Mouse (Mus musculus): Measurements from ENCODE around the gene Clip1.
"Not testable (repeated sequence)": the region's sequence is repeated elsewhere in the genome, so short reads cannot be mapped to it uniquely, and the experiment has no call there.

Clip1 gene

DNA sequence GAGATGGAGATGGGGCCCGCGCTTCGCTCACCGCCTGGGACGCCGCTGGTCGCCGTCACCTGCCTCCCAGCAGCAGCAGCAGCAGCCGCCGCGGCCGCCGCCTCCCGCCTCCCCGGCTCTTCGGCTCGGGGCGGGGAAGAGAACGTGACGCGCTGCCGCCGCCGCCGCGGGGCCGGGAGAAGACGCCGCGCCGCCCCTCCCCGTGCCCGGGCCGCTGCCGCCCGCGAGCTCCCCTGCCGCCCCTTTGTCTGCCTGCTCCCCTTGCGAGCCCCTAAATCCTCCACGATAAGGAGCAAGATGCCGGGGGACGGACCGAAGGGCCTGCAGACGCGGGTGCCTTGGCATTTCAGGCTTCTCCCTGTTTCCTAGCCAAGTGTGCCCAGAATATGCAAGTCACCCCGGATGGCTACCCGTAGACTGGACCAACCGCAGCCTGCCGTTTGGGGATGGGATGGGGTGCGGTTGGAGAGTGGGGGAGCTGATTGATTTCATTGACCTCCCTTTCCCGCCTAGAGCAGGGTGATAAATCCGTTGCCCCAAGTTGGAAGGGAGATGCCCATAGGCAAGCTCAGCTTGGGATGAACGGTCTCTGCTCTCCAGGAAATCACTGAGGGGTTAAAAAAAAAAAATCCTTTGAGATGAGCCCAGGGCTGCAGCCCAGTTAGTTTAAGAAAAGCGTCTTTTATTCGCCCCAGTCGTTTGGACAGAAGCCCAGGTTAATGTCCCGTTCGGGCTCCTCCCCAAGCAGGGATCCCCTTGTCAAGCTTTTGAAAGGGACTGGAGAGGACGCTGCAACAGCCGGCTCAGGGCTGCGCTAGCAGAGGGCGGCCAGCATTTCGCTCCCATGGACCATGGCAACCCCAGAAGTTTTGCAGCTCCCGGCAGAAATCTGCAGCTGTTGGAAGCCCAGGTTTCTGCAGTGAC lies at the start of gene Clip1:
Gene Clip1, minus strand, starts transcription at position 398 of the 924 bp plus-strand sequence.
- DNase-seq = peak; percentile 75

DNA sequence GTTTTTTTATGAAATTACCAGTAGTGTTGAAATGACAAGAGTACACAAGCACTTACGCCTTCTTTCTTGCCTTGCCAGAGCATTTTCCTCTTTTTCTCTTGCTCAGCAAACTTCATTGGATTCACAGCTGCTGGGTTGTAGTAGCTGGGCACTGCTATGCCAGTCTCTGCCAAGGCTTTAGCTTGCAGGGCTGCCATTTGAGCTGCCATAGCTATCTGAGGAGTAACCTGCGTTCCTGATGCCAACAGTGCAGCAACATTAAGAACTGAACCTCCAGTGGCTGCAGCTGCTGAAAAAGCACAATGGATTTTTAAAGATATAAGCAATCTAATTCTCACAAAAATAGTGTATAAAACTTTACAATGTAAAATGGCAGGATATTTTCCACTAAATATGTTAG lies 46.6 kb upstream of the Clip1 start:
- no peak for DNase-seq

DNA sequence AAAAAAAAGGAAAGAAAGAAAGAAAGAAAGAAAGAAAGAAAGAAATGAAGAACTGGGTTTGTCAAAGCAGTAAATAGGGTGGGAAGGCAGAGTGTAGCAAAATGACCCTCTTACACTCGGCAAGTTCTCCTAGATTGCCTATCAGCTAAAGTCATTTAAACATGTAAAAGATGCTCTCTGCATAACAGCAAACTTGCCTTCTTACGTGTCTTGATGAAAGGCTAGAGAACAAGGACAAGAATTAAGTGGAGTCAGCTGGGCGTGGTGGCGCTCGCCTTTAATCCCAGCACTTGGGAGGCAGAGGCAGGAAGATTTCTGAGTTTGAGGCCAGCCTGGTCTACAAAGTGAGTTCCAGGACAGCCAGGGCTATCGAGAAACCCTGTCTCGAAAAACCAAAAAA lies 39.4 kb upstream of the Clip1 start:
- not testable (repeated sequence) for DNase-seq

DNA sequence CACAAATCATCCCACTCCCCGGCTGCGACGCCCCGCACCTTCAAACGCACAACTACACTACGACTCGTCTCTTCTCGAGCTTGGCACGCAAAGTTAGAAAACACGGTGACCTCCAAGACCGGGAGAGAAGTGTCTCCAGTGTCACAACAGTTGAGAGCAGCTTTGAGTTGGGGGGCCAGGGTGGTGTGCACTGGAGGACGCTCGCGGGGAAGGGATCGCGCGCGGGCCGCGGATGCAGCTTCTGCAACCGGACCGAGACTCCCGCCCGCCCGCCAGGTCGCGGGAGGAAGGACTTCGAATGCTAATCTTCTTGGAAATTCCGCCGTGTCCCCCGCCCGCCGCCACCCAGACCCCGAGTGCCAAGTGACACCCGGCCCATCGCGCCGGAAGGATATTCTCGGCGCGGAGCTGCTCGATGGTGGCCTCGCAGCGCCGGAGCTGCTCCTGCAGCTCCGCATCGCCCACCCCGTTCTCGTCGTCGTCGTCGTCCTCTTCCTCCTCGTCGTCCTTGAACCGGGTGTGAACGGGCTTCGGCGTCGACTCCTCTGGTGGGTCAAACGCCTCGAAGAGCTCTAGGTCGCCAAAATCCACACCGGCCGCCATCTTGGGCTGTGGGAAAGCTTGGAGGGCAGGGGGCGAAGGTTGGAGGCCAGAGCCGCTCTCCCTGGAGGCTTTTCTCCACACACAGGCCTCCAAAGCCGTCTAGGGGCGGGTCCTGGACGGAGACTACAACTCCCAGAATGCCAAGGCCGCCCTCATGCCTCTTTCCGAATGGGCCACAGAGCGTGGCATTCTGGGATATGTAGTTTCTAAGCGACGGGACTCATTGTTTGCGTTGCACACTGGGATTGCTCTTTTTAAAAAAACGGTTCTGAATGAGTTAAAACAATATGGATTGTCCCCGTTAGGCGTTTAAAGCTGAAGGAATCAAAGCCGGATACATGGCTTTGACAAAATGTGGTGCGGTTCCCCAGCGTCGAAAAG lies 36.2 kb upstream of the Clip1 start, which contains the start of gene Zcchc8:
Gene Zcchc8, minus strand, starts transcription at position 773 of the 984 bp plus-strand sequence.
- peak; percentile 98 for DNase-seq

DNA sequence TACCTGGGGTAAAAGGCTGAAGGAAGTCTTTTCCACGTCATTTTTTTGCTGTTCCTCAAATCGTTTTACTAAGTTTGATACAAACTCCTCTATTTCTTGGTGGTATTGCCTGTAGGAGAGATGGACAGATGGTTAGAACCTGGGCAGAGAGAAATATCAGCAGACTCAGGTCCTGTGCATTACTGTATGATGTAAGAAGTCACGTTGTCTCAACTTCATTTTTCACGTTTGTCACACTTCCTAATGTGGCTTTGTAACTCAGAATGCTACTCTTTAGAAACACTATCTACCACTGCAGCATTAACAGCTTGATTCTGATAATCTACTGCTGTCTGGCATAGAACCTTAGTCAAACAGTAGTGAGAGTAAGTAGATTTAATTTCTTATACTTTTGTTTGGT lies 30.2 kb upstream of the Clip1 start:
- no peak for DNase-seq

DNA sequence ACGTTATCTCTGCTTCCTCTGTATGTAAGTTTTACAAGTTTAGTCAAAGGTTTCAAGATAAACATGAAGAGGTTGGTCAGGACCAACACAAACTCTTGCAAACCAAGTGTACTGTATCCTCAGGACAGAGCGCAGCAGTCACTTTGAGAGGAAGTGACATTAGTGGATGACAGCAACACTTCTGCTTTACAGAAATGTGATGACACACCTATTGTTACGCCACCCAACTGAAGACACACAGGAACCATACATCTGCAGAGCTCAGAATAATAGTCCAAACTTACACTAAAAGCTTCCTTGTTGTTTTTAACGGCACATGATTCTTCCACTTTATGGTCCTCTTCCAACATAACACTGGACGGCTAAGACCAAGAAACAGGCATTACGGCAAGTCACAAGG lies 29.4 kb upstream of the Clip1 start:
- no peak for DNase-seq

DNA sequence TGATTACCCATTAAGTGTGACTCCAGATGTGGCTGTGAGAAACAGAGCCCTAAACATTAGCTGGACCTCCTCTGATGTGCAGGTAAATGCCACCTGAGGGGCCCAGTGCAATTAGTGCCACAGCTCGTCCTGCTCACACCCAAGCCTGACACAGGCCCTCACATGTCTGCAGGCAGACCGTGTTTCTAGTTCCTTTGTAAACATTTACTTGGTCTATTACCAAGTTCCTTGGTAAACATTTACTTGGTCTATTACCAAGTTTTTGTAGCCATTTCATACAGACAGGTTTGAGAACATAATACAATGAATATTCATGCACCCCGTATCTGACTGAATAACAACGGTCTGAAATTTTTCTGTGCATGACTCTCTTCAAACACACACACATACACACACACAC lies 25.2 kb upstream of the Clip1 start:
- no peak for DNase-seq

DNA sequence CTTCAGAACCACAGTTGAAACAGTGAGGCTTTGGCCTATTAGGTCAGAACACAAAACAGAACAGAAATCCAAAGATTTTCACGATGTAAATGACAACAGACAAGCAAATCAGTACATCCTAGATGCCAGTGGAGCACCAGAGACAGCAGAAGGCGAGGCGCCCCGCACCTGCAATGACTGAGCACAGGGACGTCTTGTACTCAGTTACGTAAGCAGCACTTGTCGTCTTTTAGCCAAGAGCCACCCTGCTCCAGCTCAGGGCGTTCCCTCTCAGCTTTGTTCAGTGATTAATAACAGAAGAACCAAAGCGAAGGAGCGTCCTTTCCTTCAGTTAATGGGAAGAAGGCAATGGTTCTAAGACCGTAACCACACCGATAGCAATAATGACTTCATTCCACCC lies 24.2 kb upstream of the Clip1 start:
- no peak for DNase-seq

DNA sequence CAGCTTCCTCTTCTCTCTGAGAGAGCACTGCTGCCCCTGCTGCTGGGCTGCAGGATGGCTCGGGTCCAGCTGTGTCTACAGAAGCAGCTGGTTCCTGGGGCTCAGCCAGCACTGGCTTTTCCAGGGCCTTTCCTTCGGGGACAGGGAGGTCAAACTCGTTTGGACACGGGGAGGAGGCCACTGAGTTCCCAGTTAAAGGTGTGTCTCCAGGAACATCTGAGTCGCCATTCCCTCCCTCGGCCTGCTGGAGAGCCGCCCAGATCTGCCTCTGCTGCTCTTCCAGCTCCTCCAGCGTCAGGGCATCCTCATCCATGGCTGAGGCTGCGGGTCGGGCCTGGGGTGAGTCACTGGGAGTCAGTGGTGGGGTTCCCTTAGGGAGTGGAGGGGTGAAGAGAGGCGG lies 16.2 kb upstream of the Clip1 start:
- peak; percentile 84 for DNase-seq

DNA sequence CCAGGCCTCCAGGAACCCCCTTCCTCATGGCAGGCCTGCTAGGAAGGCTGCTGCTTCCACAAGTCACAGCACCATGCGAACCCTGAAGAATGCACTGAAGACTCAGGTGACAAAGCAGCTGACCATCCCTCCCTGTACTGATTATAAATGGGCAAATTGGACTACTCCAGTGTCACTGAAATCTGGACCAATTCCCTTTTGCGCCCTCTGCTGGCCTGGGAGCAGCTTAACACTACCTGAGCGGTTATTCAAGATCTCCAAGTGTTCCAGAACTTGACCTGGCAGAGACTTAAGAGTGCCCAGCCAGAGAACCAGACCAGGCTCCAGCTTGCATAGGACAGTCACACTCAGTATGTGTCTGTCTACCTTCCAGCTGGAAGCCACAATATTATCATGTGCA lies 14.8 kb upstream of the Clip1 start:
- DNase-seq = peak; percentile 87

DNA sequence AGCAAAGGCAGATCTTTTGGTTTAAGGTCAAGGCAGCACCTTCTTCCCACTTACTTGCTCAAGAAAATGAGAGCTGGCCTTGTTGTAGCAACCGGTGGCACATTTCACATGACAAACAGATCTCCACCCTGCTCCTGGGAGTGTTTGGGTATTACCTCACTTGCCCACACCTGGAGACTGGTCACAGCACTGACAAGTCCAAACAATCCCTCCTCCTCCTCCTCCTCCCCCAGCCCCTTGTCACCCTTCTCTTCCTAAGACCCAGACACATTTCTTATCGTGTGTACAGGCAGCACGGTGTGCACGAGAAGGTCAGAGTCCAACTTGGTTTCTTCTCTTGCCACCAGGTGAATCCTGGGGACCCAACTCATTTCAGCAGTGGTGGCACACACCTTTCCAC lies 12.5 kb upstream of the Clip1 start:
- no peak for DNase-seq

DNA sequence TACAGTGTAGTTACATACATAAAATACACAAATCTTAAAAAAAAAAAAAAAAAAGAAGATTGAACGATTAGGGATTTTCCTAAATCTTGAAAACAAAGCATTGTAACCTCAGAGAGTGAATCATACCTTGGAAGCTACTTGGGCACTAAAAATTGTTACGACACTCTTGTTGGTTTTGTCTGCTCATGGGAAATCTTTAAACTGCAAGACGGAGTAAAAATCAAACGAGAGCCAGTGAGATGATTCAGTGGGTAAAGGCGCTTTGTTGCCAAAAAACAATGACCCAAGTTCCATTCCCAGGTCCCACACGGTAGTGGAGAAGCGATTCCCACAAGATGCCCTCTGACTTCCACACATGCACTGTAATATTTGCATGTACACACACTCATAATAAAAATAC lies 11.8 kb upstream of the Clip1 start:
- no peak for DNase-seq

DNA sequence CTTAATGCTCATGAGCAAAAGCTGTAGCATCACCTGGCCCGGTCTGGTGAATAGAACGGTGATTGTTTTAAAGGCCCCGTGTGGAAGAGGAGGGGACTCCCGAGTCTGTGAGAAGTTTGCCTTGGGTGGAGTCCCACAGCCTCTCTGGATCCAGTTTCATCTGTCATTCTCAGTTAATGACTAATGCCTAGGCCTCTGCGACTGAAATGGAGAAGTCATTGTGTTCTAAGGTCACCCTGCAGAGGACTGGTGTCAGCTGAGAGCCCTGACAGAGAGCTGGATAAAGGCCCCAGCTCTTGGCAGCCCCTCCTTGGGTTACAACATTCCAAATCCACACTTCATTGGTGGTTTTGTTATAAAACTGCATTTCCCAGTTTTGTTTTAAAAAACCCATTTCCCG lies 10.1 kb upstream of the Clip1 start:
- peak; percentile 82 for DNase-seq

DNA sequence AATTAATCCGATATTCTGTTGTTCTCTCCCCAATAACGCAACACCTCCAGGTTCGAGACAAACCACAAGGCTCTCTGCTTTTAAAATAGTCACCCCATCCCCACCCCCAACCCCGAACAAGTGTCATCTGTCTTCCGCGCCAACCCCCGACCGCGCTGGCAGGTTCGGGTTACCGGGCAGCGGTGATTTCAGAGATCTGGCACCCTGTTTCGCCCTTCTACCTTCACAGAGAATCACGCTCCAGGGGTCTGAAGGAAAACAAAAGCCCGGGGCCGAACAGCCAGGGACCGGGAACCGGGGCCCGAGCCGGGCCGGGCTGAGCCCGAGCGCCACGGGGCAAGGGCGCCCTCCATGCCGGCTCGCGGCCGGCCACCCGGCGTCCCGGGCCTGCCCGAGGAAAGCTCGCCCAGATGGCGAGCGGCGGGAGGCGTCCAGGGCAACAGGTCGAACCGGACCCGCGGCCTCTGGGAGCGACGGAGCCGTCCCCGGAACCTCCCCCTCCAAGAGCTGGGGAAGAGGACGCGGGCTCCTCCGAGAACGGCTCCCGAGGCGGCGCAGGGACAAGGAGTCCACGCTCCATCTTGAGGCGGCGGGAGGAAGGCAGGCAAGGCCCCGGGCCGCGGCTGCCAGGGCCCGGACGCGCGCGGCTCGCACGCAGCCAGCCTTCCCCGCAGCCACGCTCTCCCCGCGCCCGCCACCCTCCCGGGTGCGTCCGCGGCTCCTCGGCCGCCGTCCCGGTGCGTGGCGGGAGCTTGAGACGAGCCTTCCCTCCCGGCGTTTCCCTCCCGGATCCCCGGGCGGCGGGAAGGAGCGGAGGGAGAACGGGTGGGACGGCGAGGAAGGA lies 819 bp downstream of the Clip1 start:
- peak; percentile 67 for DNase-seq

DNA sequence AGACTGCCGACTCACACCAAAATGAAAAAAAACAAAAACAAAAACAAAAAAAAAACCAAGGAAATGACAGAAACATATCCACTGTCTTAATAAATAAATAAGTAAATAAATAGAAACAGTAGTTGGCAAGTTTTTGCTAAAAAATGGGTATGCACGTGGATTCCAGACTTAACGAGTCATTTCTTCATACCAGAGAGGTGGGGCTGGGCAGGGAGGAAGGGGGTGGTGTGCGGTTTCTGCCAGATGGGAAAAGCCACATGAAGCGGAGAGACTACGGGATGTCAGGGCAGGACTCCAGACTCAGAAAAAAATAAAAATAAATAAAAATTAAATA lies 1.4 kb downstream of the Clip1 start:
- DNase-seq = peak; percentile 63

DNA sequence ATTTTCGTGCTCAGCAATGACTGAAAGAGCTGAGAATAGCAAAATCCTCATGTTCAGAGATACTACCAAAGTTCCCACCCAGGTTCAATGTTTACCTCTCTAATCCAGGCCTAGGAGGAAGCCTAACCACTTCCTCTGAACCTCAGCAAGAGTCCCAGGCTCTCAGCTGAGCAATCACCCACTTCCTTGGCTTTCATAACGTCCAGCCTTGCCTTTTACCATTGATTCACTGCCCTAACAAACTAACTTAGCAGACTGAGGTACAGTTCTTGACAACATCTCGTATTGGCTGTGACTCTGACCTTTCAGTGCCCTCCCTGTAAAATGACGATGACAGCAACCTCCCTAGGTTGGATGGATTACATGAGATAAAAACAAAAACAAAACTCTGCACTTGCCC lies 2.0 kb downstream of the Clip1 start:
- DNase-seq = no peak

DNA sequence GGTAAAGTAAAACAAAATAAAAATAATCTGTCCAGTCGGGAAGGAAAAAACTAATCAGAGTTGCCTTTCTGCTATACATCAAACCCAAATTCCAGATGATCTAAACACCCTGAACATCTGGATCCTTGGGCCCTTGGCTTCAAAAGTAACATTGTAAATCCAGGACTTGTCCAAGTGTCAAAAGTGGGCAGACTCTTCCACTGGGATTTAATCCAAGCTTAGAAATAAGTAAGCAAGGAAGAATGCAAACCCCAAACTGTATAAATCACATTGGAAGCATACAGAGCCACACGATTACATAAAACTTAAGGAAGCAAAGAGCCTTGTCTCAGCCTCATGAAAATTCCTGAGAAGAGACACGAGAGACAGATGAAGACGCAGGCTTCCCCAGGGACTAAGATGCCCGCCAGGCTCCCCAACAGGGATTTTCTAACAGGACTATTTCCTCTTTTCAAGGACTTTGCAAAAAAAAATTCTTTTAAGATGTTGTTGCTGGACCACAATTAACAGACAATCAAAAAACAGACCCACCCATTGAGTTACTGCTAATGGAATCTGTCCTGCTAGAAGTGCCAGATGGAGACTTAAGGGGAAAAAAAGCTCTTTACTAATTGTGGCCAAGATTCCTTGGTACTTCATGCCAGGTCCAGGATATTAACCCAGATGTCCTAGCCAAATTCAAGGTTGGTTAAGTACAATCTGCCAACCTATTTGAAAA lies 4.7 kb downstream of the Clip1 start:
- no peak for DNase-seq

DNA sequence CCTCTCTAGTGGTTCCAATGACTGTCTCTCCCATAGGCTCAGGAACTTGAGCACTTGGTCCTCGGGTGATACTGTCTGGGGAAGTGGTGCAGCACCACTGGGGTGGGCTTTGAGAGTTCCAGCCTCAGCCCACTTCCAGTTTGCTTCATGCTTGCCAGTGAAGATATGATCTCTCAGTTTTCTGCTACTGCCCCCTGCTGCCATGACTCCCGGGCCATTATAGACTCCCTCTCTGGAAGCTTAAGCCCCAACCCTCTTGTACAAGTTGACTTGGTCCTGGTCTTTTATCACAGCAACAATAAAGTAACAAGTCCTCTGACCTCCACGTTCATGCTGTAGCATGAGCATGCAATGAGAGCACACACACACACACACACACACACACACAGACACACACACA lies 5.3 kb downstream of the Clip1 start:
- DNase-seq = no peak

DNA sequence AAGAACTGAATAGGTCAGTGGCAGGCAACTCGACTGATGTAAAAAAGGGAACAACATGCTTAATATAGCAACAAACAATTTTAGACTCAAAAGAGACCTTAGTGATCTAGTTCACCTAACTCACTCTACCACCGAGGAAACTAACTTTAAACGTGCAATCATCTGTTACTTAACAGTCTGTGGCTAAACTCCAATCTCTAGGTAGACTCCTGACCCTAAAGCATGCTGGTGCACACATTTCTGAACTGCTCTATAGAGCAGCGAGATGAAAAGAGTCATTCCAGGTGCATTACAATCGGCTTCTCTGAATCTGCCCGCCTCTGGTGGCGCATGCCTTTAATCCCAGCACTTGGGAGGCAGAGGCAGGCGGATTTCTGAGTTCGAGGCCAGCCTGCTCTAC lies 8.7 kb downstream of the Clip1 start:
- DNase-seq = no peak

DNA sequence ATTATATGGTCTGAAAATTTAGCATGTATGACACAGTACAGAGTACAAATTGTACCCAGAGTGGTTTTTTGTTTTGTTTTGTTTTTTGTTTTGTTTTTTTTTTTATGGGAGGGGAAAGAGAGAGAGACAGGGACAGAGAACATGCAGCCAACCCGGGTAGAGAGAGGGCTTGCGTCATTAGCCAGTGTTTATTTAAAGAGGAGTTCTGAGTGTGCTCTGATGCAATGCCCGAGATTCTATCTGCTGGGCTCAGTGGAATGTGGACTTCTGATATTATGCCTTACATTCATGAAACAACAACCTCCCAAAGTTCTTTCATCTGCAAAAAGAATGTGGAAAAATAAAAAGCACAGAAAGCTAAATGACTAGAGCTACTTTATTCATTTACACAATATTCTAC lies 9.2 kb downstream of the Clip1 start:
- DNase-seq = peak; percentile 63

DNA sequence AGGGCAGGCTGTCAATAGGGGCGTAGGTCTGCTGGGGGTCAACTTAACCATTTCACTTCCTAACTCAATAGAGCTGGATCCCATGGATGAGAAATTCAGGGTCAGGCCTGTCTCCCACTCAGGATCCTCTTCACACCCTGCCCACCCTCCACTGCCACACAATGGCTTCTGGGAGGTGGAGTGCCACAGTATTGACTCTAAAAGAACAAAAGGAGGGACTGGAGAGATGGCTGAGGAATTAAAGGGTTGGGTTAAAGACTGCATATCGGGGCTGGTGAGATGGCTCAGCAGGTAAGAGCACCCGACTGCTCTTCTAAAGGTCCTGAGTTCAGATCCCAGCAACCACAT lies 13.0 kb downstream of the Clip1 start:
- DNase-seq = no peak

DNA sequence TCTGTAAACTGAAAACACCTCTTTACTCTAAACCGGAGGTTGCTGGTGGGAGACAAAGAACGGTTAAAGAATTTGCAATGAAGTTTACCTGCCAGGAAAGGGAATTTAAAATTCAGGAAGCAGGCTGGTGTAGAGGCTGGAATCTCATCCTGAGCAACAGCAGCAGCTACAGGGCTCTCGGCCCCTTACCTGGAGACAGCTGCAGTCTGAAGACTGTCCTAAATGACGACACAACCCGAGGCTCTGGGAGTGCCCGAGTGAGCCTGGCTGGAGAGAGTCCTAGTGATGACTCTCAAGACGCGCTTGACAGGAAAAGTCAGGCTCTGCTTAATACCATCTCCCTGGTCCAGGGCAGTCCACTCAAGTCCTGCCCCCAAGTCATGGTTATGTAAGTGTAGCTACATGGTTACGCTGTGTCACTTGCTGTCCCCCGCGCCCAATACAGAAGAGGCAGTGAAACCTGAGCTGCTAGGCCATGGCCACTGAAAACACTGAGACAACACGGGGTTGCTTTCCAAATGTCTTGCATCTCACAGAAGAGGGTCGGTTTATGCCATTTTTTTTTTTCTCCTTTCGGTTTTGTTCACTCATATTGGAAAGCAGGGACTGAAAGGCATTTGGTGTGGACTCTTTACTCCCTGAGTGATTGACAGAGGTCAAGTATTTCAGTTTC lies 13.5 kb downstream of the Clip1 start:
- DNase-seq = peak; percentile 39
